In genomic region chr6:141614017-141614416, GRCm38 (mm10) we compare ENCODE assay signal across 34 mouse cellular contexts. TPM values are rescaled to one million over a fixed set of nuclear protein-coding genes. Genes with fewer than 3 reads are reported as not detected.
"Had no signal": no experiment of that assay in that cellular context is flagged by ENCODE, and none has a peak within 500 bp of the region (broad histone marks: within the 10 kb centered on the region; RNA-seq: fewer than 3 reads in every experiment).

No protein-coding gene starts in this region.

- H3K4me1 ChIP-seq: embryonic facial prominence, embryonic 10.5 days; embryonic facial prominence, embryonic 12.5 days; embryonic facial prominence, embryonic 13.5 days; embryonic facial prominence, embryonic 15.5 days; forebrain, embryonic 12.5 days; forebrain, embryonic 13.5 days; forebrain, embryonic 15.5 days had no signal

- H3K4me2 ChIP-seq: embryonic facial prominence, embryonic 12.5 days; embryonic facial prominence, embryonic 13.5 days; embryonic facial prominence, embryonic 15.5 days; forebrain, embryonic 12.5 days; forebrain, embryonic 13.5 days; forebrain, embryonic 15.5 days had no signal

- H3K27me3 ChIP-seq: embryonic facial prominence, embryonic 12.5 days; embryonic facial prominence, embryonic 13.5 days; embryonic facial prominence, embryonic 15.5 days; forebrain, embryonic 12.5 days; forebrain, embryonic 13.5 days; forebrain, embryonic 15.5 days had no signal

- H3K9ac ChIP-seq: embryonic facial prominence, embryonic 12.5 days; embryonic facial prominence, embryonic 13.5 days; embryonic facial prominence, embryonic 15.5 days; forebrain, embryonic 12.5 days; forebrain, embryonic 13.5 days; forebrain, embryonic 15.5 days; forebrain, postnatal 0 days had no signal

- DNase-seq: cerebellum, adult 8-10 months; cerebellum, adult 9-10 months; cerebellum, adult 9-11 months; cerebellum, postnatal 10 days; cerebellum, postnatal 14 days; cerebellum, postnatal 25 days; cerebellum, postnatal 36 days; embryo, embryonic 11 days; forebrain, postnatal 0 days; gastrocnemius, adult 2 months; gastrocnemius, postnatal 10 days; gastrocnemius, postnatal 14 days; gastrocnemius, postnatal 25 days; gastrocnemius, postnatal 36 days; heart, adult 11 months; heart, adult 18-20 months; heart, adult 2 months had no signal

- H3K4me3 ChIP-seq: embryonic facial prominence, embryonic 10.5 days; embryonic facial prominence, embryonic 12.5 days; embryonic facial prominence, embryonic 13.5 days; embryonic facial prominence, embryonic 15.5 days; erythroblast, embryonic 14.5 days; forebrain, embryonic 12.5 days; forebrain, embryonic 13.5 days; forebrain, embryonic 15.5 days; gastrocnemius, adult 2 months; heart, adult 2 months had no signal

- H3K27ac ChIP-seq: embryonic facial prominence, embryonic 10.5 days; embryonic facial prominence, embryonic 12.5 days; embryonic facial prominence, embryonic 13.5 days; embryonic facial prominence, embryonic 15.5 days; forebrain, embryonic 12.5 days; forebrain, embryonic 13.5 days; forebrain, embryonic 15.5 days; gastrocnemius, adult 2 months; heart, adult 2 months had no signal

- H3K36me3 ChIP-seq: embryonic facial prominence, embryonic 10.5 days; embryonic facial prominence, embryonic 12.5 days; embryonic facial prominence, embryonic 13.5 days; embryonic facial prominence, embryonic 15.5 days; forebrain, embryonic 12.5 days; forebrain, embryonic 15.5 days had no signal

- H3K9me3 ChIP-seq: embryonic facial prominence, embryonic 10.5 days; embryonic facial prominence, embryonic 12.5 days; embryonic facial prominence, embryonic 13.5 days; embryonic facial prominence, embryonic 15.5 days; forebrain, embryonic 12.5 days; forebrain, embryonic 13.5 days; forebrain, embryonic 15.5 days had no signal

- ATAC-seq: forebrain, embryonic 13.5 days; forebrain, embryonic 14.5 days; forebrain, embryonic 15.5 days; forebrain, embryonic 16.5 days; forebrain, postnatal 0 days had no signal

RNA-seq across cellular contexts. Expression of gene Slco1b2, which starts 15.3 kb away (rescaled TPM):
- total RNA-seq: common myeloid progenitor, adult 5-6 weeks; gastrocnemius, adult 2 months; gastrocnemius, postnatal 10 days; gastrocnemius, postnatal 14 days; gastrocnemius, postnatal 25 days; gastrocnemius, postnatal 36 days; granulocyte monocyte progenitor cell, adult 5-6 weeks; heart, adult 18-20 months; heart, adult 2 months; heart, adult 8-10 months had no signal
- polyA plus RNA-seq: embryonic facial prominence, embryonic 10.5 days; embryonic facial prominence, embryonic 11.5 days; embryonic facial prominence, embryonic 12.5 days; embryonic facial prominence, embryonic 13.5 days; embryonic facial prominence, embryonic 14.5 days; embryonic facial prominence, embryonic 15.5 days; erythroblast, embryonic 14.5 days; forebrain, embryonic 11.5 days; forebrain, embryonic 12.5 days; forebrain, embryonic 13.5 days; forebrain, embryonic 14.5 days; forebrain, embryonic 15.5 days; forebrain, embryonic 16.5 days; forebrain, postnatal 0 days; gonadal fat pad, adult 2 months; heart, adult 2 months had no signal
